Mouse (Mus musculus): ENCODE data around the gene Strbp.

Strbp gene

DNA sequence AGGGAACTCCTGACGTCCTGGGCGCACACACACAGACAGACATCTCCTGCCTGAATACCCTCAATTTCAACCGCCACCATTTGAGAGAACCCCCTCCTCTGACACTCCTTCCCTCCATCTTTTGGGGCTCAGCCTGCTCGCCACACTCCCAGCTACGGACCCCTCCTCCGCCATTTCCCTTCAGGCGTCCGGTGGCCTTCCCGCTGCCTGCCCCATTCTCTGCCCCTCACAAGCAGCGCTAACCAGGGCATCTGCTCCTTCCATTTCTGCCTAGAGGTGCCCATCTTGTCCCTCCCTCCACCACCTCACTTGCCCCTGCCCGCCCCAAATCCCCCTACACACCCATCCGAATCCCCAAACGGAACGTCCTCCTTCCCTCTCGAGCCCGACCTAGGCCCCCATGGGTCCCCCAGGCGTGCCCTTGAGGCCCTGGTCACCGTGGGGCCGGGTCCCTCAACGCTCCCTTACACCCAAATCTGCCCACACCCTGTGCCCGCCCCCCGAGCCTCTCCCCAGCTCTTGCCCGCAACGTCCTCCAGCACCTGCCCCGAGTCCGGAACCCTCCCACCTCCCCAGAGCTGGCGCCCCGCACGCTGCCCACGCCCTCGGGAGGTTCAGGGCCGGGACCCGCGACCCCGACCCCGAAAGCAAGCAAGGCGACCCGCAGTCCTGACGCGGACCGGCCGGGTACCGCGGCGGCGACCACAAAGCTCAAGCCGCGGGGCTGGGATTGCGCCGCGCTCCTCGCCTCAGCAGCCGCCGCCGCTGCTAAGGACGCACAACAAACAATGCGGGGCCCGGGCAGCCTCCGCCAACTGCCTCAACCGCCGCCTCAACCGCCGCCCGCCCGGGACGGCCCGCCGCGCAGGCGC, 1.1 kb downstream of the Strbp start:
- in situ Hi-C loops (cut with MboI, MseI): no loop called here

DNA sequence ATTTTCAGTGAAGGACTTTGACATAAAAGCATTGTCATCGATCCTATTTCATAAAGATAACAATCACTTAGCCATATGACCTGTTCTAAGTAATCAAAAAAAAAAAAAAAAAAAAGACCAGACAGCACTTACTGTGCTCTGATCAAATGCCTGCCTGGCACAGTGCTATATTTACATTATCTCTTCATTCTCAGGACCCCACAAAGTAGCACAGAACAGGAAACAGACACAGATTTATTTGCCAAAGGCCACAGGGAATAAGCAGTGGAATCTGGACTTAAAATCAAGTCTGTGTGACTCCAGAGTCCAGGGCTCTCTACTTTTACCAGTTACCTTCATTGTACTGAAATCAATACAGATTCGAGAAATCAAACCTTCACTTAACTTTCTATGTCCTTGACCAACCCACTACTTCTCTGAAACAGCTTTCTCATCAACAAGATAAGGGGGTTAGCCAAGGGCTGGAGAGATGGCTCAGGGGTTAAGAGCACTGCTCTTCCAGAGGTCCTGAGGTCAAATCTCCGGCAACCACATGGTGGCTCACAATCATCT, 14.5 kb downstream of the Strbp start:
- in situ Hi-C loops (cut with MboI, MseI): no loop called here

DNA sequence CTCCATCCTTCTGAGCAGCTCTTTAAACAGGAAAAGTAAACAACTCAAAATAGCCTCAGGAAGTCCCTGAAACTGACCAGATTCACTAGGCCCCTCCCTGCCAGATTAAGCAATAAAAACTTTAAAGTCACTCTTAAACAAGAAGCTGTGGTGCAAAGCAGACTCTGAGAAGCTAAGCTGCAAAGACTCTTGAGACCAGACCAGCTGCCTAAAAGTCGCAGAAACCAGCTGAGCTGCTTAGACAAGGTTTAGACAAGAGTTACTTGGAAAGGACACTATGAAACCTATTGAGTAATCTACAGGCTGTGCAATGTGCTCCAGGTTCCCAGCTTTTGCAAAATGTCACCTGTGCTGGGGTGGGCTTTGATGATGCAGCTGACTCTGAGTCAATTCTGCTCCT, 16.6 kb downstream of the Strbp start:
- in situ Hi-C loops (cut with MboI, MseI): no loop called here

DNA sequence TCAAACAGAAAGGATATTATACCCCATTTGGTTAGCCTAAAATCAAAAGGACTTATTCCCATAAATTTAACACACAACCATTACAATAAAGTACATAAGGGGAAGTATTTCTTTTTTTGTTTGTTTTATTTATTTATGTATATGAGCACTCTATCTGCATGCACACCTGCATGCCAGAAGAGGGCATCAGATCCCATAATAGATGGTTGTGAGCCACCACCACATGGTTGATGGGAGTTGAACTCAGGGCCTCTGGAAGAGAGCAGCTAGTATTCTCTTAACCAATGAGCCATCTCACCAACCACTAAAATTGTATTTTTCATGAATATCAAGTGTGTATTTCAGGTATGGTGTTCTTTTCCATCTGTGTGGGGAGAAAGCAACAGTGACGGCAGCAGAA, 18.8 kb downstream of the Strbp start:
- in situ Hi-C loops (cut with MboI, MseI): no loop called here

DNA sequence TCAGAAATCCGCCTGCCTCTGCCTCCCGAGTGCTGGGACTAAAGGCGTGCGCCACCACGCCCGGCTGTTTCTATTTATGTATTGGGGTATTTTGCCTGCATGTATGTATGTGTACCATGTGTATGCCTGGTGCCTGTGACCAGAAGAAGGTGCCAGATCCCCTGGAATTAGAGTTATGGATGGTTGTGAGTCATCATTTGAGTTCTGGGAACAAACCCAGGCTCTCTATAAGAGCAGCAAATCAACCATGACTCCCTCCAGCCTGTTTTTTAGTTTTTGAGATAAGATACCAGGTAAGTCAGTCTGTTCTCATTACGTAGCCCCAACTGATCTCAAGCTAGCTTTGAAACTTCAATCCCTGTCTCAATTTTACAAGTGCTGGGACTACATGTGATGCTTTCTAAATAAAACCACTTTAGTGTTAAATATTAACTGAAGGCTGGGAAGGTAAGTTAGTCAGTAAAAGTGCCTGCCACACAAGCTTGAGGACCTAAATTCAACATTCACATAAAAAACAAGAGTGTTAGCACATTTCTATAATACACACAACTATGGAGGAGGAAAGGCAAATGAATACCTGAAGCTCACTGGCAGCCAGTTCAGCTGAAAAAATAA, 21.4 kb downstream of the Strbp start:
- in situ Hi-C loops (cut with MboI, MseI): no loop called here

DNA sequence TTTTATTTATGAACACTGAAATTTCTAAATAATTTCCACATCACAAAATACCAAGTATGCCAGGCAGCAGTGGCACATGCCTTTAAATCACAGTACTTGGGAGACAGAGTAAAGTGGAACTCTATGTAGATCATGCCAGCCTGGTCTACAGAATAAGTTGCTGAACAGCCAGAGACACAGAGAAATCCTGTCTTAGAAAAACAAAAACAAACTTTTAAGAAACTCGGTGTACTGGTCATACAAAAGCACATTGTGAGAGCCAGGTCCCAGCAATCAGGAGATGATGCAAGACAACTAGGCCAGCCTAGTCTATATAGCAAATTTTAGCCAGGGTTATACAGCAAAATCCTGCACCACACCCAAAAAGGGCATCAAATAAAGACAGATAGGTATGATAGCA, 52.6 kb downstream of the Strbp start:
- in situ Hi-C loops (cut with MboI, MseI): no loop called here

DNA sequence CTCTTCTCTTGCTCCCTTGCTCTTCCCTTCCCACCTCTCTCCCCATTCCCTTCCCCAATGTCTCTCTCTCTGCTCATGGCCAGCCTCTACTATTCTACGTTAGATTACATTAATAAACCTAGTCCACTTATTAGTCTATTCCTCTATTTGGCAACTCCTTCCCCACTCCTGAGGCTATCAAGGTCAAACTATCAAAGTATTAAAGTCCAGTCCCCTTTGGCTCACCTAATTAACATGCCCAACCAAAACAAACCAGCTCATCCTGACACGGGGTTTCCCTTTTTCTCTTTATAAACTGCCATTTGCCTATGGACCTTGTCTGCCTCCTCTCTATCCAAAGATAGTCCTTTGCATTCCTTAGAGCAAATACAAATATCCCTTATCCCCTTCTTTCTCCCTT, 54.1 kb downstream of the Strbp start:
- in situ Hi-C loops (cut with MboI, MseI): no loop called here

DNA sequence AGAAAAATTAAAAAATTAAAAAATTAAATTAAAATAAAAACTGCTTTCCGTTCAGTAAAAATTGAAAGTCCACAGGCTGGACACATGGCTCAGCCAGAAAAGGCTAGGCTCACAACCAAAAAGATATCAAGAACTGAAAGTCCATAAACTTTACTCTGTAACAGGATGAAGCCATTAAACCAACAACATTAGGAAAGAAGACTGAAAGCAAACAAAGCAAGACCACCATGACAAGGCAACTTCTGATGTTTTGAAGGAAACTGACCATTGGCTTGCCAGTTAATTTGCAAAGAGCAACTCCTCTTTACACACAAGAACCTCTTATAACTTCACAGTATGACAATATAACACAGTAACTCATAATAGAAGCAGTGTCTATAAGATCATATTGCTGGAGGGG, 54.7 kb downstream of the Strbp start:
- in situ Hi-C loops (cut with MboI, MseI): no loop called here

DNA sequence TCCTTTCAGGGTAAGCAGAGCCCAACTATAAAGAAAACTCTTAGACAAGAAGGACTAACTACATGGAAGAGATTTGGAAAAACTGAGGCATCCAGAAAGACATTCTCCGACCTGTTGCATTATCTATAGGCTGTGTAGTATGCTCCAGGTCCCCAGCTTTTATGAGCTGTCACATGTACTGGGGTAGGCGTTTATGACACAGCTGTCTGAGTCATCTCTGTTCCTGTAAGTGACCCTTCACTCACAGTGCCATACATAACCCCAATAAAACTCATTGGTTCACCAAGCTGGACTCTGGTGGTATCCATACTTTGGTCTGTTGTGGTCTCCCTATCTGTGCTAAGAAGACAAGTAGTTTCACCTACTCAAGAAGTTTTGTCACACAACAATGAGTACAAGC, 80.3 kb downstream of the Strbp start:
- in situ Hi-C loops (cut with MboI, MseI): no loop called here

DNA sequence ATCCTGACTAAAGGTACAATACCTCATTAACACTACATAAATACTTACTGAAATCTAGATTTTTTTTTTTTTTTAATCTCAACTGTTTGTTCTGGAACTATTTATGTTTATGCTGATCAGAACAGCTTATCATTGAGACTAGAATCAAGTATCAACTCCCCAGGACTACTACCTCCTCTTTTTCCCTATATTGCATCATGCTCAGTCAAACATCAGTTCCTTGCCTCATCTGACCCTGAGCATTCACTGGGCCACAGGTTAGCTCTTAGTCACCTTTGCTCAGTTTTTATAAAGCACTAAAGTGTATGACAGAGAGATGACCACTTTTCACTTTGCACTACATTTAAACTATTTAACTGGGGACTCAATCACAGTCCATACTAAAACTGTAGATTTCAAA, 115.7 kb downstream of the Strbp start:
- in situ Hi-C loops (cut with MboI, MseI): no loop called here

DNA sequence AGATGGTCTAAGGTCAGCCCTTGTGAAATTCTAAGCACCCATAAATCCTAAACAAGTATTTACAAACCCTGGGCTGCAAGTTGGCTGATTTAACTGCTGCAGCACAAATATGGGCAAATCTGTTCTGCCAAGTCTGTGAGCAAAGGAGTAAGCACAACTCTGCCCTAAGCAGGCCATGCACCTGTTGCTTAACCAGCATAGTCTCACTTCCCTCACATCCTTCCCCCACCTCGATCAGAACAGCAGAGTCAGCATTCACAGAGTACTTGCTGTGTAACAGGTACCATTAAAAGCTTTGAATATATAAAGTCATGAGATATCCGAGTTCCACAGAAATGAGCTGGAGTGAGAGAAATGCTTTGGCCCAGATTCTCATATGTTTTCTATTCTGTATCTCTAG, 125.5 kb downstream of the Strbp start:
- in situ Hi-C loops (cut with MboI, MseI): no loop called here

DNA sequence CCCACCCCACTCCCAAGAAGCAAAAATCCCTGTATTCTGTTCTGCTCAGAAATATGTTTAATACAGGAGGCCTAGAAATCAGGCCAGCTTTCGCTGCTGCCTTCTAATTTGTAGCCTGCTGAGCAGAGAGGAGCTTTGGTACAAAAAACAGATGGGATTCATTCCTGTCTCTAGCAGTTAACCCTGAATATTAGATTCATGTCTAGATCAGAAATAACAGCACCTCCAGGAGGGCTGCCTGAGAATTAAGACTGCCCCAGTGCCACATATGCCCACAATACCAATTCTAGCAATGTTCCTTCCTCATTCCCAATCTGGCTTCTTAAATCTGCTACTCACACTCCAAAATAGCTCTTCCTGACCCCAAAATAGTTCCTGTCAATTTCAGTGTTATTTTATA, 127.0 kb downstream of the Strbp start:
- in situ Hi-C loops (cut with MboI, MseI): no loop called here

DNA sequence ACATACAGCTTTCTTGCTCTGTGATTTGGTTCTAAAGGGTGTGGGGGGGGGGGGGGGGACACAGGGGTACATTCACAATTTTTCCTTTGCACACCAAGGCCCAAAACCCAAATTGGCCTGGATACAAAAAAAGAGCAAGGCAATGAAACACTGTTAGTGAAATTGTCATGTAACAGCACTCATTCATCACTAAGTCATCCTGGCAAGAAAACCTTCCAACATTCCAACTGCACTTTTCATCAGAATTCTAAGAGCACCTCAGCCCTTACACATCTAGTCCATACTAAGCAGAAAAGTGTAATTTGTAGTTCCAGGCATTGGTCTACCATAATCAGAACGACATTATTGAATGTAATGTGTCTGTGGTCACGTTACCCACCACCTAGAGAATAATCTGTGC, 131.5 kb downstream of the Strbp start:
- in situ Hi-C loops (cut with MboI, MseI): no loop called here

DNA sequence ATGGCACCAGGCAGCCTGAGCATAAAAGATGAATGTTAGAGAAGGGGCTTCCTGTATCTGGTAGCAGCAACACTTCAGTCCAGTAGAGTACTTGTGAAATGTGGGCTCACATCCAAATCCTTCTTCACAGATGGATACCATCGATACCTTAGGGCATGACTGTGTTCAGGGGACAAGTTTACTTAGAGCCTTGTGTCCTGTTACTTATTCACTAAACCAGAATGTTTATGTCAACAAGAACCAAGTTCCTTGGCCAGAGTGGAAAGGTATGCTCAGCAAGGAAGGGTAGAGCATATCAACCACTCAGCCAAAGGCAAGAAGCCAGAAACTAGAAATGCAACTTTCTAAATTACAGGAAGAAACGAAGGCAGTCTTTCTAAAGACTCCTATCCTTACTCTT, 133.0 kb downstream of the Strbp start:
- in situ Hi-C loops (cut with MboI, MseI): no loop called here

DNA sequence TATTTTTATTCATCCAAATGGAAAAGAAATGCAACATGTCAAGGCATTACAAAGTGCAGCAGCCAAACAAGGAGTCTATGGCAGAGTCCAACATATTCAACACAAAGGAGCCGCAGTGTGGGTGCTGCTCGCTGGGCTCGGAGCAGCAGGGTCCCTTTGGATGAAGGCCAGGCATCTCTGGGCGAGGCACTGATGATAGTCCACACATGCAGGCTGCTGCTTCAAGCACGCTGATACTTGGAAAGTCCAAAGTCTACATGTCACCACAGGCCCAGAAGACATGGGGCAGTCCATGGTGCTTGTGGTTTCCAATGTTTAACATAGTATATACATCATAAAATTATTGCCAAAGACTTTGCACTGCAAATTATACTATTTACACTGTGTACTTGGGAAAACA, 133.8 kb downstream of the Strbp start:
- in situ Hi-C loops (cut with MboI, MseI): no loop called here

DNA sequence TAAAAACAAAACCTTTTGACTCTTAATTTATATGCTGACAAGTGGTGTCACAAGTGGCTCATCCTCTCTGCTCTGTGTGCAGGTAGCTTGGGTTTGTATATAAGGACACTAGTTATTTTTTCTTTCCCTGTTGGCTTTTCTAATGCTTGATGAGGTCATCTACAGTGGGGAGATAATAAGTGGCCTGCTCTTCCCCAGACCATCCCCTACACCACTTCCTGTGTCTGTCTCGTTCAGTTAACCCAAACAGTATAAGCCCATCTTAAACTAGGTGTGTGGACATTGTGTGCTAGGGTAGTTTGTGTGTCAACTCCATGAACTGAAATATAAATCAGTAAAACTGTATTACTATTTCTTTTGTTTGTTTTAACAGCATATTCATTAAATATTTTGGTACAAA, 137.6 kb downstream of the Strbp start:
- in situ Hi-C loops (cut with MboI, MseI): no loop called here

DNA sequence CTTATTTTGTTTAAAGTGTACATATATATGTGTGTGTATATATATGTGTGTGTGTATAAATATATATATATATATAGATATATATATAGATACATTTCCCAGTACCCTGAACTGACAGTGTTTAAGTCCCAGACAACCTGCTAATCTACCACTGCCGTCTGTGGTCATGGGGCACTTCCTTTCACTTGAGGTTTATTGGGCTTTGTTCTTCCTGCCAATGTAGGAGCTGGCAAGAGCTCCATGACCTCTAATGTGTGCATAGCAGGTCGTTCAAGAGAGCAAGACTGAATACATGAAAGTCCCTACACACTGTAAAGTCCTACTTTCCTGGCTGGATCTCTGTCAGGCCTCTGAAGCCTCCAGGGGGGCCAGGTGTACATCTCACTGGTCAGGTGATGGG, 138.1 kb downstream of the Strbp start:
- in situ Hi-C loops (cut with MboI, MseI): no loop called here

DNA sequence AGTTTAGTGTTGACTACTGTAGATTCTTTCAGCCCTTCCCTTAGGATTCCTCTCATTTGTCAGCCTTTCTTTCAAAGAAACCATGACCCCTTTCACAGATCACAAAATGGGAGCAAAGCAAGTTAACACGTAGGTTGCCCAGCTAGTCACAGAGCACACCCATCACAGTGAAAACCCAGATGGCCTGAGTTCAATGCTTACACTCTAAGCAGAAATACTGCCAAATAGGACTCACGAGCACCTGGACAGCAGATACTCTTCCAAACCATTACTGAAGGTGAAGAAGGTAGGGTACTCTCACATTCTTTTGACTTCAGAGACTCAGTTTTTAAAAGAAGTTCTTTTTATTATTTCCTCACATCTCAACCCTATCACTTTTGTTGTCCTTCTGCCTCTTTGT, 147.3 kb downstream of the Strbp start:
- in situ Hi-C loops (cut with MboI, MseI): no loop called here

DNA sequence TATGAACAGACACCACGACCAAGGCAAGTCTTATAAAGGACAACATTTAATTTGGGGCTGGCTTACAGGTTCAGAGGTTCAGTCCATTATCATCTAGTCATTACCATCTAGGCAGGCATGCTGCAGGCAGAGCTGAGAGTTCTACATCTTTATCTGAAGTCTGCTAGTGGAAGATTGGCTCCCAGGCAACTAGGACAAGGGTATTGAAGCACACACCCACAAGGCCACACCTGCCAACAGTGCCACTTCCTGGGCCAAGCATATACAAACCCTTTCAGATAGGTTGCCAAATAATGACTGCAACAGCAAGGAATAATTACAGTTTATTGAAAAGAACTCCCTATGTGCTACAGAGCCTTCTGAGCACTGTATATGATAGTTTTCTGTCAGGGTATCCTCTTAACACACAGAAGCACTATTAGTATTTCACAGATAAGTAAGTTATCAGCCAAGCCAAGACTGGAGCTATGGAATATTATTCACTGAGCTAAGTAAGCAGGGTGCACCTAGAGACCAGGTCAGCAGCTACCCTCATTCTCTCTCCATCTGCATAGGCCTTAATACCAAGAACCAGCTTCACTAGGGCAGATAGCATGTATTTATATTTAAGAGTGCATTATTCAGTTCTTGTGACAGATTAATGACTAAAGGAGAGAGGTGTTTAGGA, 154.2 kb downstream of the Strbp start:
- in situ Hi-C loops (cut with MboI, MseI): loop anchor here in 1 of 2 experiments (5.0 kb wide), 1 partner anchor 223 kb away; no protein-coding TSS in a partner anchor

DNA sequence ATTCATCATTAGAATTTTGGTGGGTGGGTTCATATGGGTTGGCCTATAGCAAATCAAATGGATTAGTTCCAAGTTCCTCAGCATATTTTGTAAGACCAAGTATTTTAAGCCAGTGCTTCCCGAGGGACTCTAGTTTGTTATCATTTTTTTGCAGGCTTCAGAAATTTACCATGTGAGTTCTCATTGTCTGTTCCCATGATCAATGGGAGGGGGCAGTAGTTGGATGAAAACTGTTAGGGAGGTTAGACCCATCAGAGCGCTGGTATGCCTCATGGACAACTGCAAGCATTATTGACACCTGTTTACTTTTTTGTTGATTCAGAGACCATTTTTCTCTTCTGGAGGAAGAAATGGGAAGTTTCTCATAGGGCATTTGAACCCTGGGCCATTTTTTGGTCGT, 172.0 kb downstream of the Strbp start:
- in situ Hi-C loops (cut with MboI, MseI): no loop called here

DNA sequence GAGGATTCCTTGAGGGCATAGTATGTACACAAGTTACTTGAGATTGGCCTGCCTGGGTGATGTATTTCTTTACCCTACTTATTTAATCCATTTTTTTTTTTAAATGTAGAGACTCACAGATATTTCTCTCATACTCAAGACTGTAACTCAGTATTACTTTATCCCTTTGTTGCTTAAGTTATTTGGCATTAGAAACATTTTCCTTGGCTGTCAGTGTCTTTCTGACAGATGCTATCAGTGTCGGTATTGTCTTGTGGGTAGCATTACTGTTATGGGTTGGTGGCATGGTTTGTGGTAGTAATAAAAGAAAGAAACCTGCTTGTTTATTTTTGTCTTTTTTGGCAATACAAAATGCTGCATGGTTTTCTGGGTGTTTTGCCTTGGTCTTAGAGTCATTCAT, 172.9 kb downstream of the Strbp start:
- in situ Hi-C loops (cut with MboI, MseI): no loop called here

DNA sequence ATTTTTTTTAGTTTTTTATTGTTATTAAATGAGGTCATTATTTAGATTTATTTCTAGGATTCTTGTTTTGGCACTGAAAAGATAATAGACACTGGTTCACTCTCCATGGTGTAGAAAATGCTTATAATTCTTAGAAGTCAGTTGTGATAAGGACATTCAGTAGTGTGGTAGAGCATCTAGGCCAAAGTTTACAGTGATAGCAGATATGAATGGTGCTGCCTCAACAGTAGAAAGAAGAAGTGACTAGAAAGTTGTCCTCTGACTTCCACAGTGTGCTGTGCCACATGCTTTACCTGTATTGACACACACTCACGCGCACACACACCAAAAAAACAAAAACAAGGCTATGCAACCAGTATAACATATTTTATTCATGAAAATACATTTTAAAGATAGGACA, 174.3 kb downstream of the Strbp start:
- in situ Hi-C loops (cut with MboI, MseI): no loop called here

DNA sequence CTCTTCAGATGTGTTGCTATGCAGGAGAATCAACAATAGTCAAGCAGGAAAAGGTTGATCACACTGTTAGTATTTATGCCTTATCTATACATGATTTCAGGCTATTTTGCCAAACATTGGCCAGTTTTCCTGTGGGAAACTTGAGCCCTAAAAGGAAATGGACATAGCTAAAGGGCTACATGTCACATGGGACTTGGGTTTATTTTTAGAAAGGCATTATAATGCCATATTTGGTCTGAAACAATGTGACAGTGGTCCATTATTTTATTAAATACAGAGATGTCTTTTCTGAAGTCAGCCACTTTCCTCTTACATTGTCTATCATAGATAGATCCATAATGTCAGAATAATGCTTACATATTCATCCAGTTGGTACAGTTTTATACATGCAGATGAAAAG, 176.1 kb downstream of the Strbp start:
- in situ Hi-C loops (cut with MboI, MseI): no loop called here

Data from T-helper 17 cell (primary cell).